8 mouse cellular contexts compared by ENCODE assay signal in the genomic region with DNA sequence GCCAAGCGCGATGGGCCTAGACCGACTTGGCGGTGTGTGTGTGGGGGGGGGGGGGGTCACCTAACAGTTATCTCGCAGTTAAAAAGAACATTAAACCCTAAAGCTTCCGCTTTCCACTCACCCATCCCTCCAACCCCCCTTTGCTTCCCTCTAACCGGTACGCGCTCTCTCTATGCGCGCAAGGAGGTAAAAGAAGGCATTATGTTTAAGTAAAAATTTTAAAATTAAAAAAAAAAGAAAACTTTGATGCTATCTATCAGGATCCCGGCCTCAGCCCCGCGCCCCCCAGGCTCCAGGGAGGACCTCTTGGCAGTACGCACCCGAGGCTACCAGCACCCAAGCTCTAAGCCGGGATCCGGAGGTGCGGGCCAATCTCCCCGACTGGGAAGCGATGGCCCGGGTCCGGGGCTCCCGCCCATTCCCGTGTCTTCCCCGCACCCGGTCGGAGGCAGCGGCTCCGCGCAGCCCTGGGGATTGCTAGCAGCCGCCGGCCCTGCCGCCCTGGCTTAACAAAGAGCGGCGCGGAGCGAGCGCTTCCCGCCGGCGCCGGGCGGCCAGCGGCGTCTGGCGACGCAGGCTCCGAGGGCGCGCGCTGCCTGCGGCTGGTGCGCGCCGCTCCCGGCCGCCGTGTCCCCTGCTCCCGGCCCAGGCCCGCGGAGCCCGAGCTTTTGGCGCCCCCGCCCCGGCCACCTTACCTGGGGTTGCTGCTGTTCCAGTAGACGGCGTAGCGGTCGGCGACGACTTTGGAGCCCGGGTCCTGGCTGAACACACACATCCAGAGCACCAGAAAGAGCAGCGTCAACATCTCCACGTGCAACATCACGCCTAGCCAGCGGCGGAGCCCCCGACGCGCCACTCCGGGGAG. TPM values are rescaled to one million over a fixed set of nuclear protein-coding genes. Genes with fewer than 3 reads are reported as not detected.
A peak's percentile ranks its signal among the peaks of the same experiment; 100 is the strongest.
DNase-seq lines count a peak whose midpoint lies in the region; ATAC-seq and TF ChIP-seq lines count a peak whose summit lies in the region.

No protein-coding gene starts in this region.

- peaks cover 48% of the 10 kb centered on the region for H3K27me3 ChIP-seq in forebrain, embryonic 10.5 days (ENCODE audit: poor library complexity, severe bottlenecking)

- no peak for DNase-seq in ES-E14 (ENCODE audit: low read depth, low spot score)
- DNase-seq in adrenal gland, postnatal 14 days: peak; percentile 58
- peak; percentile 70 for DNase-seq in forebrain, embryonic 10.5 days (ENCODE audit: extremely low spot score, low spot score)
- DNase-seq in heart, postnatal 36 days: peak; percentile 33 to 64
- peak; percentile 1 to 20 for DNase-seq in layer of hippocampus, adult 2 months (ENCODE audit: low spot score in 2 of 2)
- DNase-seq in lung, postnatal 4 days: peak; percentile 38 to 62
- peak; percentile 67 for DNase-seq in right cerebral cortex, postnatal 25 days

- intact Hi-C loops in heart, postnatal 36 days (cut with DNase I): loop anchor here (5.0 to 10.0 kb wide), 4 partner anchors 228 to 1576 kb away; no protein-coding TSS in a partner anchor

- in situ Hi-C loops in ES-E14 (cut with MboI; ENCODE audit: low sequenced_read_pairs in 2 of 2, unreplicated experiment in 2 of 2): no loop called here

- under 1% methylated on average over 82 of the region's 82 CpGs for WGBS in forebrain, embryonic 10.5 days

- H3K4me1 ChIP-seq in ES-E14 (ENCODE audit: control insufficient read depth in 2 of 2, insufficient read depth in 2 of 2, low read length in 2 of 2, poor library complexity in 1 of 2): no peaks in the 10 kb centered on the region
- H3K4me1 ChIP-seq in forebrain, embryonic 10.5 days: peaks cover 50% of the 10 kb centered on the region

- no peak for TF ChIP-seq CTCF in layer of hippocampus, adult 2 months (conservative IDR thresholded peaks at IDR 0.05)

- no peak overlapping the region for H3K27ac ChIP-seq in ES-E14 (ENCODE audit: insufficient read depth, low read depth, low read length, poor library complexity, severe bottlenecking)
- peak overlapping the region; percentile 97 for H3K27ac ChIP-seq in forebrain, embryonic 10.5 days
- H3K27ac ChIP-seq in layer of hippocampus, adult 2 months: no peak overlapping the region

- H3K9ac ChIP-seq in ES-E14 (ENCODE audit: insufficient read depth, low read depth, low read length, poor library complexity, severe bottlenecking): peak overlapping the region; percentile 70

- ATAC-seq in monocyte, adult 5-6 weeks (replicated peaks; ENCODE audit: insufficient number of reproducible peaks, low FRiP score, low TSS enrichment, poor library complexity, severe bottlenecking): no peak

- no peaks in the 10 kb centered on the region for H3K36me3 ChIP-seq in ES-E14 (ENCODE audit: control insufficient read depth, insufficient read depth, low read length, poor library complexity, severe bottlenecking)
- no peaks in the 10 kb centered on the region for H3K36me3 ChIP-seq in forebrain, embryonic 10.5 days (replicated peaks)

- no peaks in the 10 kb centered on the region for H3K9me3 ChIP-seq in ES-E14 (ENCODE audit: control insufficient read depth, insufficient read depth, low read depth, low read length)
- no peaks in the 10 kb centered on the region for H3K9me3 ChIP-seq in forebrain, embryonic 10.5 days

- H3K4me3 ChIP-seq in ES-E14 (ENCODE audit: insufficient read depth in 1 of 2, low read depth in 1 of 2, low read length in 2 of 2, poor library complexity in 1 of 2, severe bottlenecking in 1 of 2): peak overlapping the region; percentile 71 to 91
- H3K4me3 ChIP-seq in forebrain, embryonic 10.5 days: peak overlapping the region; percentile 94
- peak overlapping the region; percentile 63 for H3K4me3 ChIP-seq in layer of hippocampus, adult 2 months

TF ChIP-seq in ES-E14, 5 proteins besides CTCF, POLR2A, EP300 and RAD21:
- TF ChIP-seq HCFC1 (IDR thresholded peaks at IDR 0.05; ENCODE audit: borderline replicate concordance, insufficient read depth, low read length) (no peak), MAFK (IDR thresholded peaks at IDR 0.05; ENCODE audit: insufficient read depth, low read depth, low read length) (no peak), ZNF384 (IDR thresholded peaks at IDR 0.05; ENCODE audit: low read depth, low read length) (no peak), CHD2 (IDR thresholded peaks at IDR 0.05; ENCODE audit: low read depth, low read length) (no peak)

RNA-seq across cellular contexts. Expression of a gene that starts 0.6 kb away (rescaled TPM):
- total RNA-seq in ES-E14 (2012; rRNA removed): 2.5 and 3.8 TPM in 2 replicates
- 25.2 and 27.8 TPM in 2 replicates for total RNA-seq in adrenal gland, postnatal 14 days (2021)
- polyA plus RNA-seq in forebrain, embryonic 10.5 days (2016; fragmentation: Nextera tagmentation; extraction: Ambion mirVana): 44.9 and 52.8 TPM in 2 replicates
- total RNA-seq in heart, postnatal 36 days (2021): 10 to 100 TPM; 22.1 to 26.5 TPM
- total RNA-seq in layer of hippocampus, adult 2 months (2021): 1 to 10 TPM; 6.7 to 8.5 TPM
- not detected in 3 replicates for total RNA-seq in monocyte, adult 5-6 weeks (2017)
